Mouse (Mus musculus) midbrain, embryonic 15.5 days (tissue): ENCODE data around the gene Pycr1. TPM values are rescaled to one million over a fixed set of nuclear protein-coding genes. Genes with fewer than 3 reads are reported as not detected.

Experiments
- ATAC-seq: fragments of 200-750 bp; cut with Nextera tagmentation; replicated peaks from 2 replicates; pipeline ENCODE4 v1.8.0; 2017; ENCODE audit warnings: moderate TSS enrichment
- H3K27ac ChIP-seq: fragments of 300-500 bp; sonication (generic); 2 replicates; pipeline ENCODE4 v1.5.1; 2015; ENCODE audit warnings: mild to moderate bottlenecking, inconsistent platforms
- H3K27me3 ChIP-seq: fragments of 300-500 bp; sonication (generic); replicated peaks from 2 replicates; pipeline ENCODE4 v1.6.1; 2015; ENCODE audit warnings: inconsistent platforms
- H3K36me3 ChIP-seq: fragments of 300-500 bp; sonication (generic); replicated peaks from 2 replicates; pipeline ENCODE4 v1.6.1; 2015; ENCODE audit warnings: inconsistent platforms
- H3K4me1 ChIP-seq: fragments of 300-500 bp; sonication (generic); 2 replicates; pipeline ENCODE4 v1.6.1; 2015; ENCODE audit warnings: inconsistent platforms
- H3K4me2 ChIP-seq: fragments of 300-500 bp; sonication (generic); 2 replicates; pipeline ENCODE4 v1.6.1; 2015; ENCODE audit warnings: inconsistent platforms, mild to moderate bottlenecking, moderate library complexity
- H3K4me3 ChIP-seq: fragments of 300-500 bp; sonication (generic); 2 replicates; pipeline ENCODE4 v1.5.1; 2015; ENCODE audit warnings: mild to moderate bottlenecking, inconsistent platforms
- H3K9ac ChIP-seq: fragments of 300-500 bp; sonication (generic); 2 replicates; pipeline ENCODE4 v1.6.1; 2015; ENCODE audit warnings: mild to moderate bottlenecking, inconsistent platforms
- H3K9me3 ChIP-seq: fragments of 300-500 bp; sonication (generic); 2 replicates; pipeline ENCODE4 v1.6.1; 2016; ENCODE audit warnings: inconsistent platforms
- WGBS: fragments of 180-500 bp; shearing (Covaris S2); methylation state at CpG from one replicate; pipeline ENCODE4 v1.1.7; 2015; ENCODE audit warnings: mixed read lengths; 5-methylcytosine and 5-hydroxymethylcytosine counted together
- polyA plus RNA-seq: library from polyadenylated mRNA; unstranded; fragments of >200 nt; fragmentation: Nextera tagmentation; extraction: Ambion mirVana; gene quantifications from 2 replicates; pipeline ENCODE4 v1.2.1, GENCODE M21; 2015

The Pycr1 gene
- polyA plus RNA-seq, 1 experiment from 2014 or later = 21.2 TPM

DNA sequence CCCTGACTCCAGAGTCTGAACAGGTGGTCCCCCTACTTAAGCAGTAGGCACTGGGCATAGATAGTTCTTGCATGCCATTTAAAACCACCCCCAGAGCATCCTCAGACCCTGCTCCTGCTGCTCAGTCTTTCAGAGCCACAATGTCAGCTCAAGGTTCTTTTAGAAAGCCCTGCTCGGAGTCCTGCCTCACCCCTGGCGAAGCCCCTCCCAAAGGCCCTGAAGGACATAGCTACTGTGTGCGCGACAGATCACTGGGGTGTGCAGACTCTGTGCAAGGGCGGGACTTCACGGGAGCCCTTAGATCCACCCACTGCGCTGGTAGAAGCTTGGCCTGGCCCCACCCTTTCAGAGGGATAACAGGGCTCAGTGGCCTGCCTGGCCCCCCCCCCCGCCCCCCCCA is 34.3 kb downstream of the Pycr1 start:
- Histone ChIP-seq H3K4me3 (no peak overlapping the region), H3K36me3 (peaks cover 28% of the 10 kb centered on the region; the same call in 1 of the 2 replicates), H3K4me2 (no peak overlapping the region), H3K9ac (no peak overlapping the region), H3K9me3 (no peaks in the 10 kb centered on the region), H3K27ac (no peak overlapping the region), H3K4me1 (peaks cover 10% of the 10 kb centered on the region), H3K27me3 (peaks cover 14% of the 10 kb centered on the region)
- ATAC-seq = no peak
- WGBS = 49% methylated on average over 8 of the region's 8 CpGs

DNA sequence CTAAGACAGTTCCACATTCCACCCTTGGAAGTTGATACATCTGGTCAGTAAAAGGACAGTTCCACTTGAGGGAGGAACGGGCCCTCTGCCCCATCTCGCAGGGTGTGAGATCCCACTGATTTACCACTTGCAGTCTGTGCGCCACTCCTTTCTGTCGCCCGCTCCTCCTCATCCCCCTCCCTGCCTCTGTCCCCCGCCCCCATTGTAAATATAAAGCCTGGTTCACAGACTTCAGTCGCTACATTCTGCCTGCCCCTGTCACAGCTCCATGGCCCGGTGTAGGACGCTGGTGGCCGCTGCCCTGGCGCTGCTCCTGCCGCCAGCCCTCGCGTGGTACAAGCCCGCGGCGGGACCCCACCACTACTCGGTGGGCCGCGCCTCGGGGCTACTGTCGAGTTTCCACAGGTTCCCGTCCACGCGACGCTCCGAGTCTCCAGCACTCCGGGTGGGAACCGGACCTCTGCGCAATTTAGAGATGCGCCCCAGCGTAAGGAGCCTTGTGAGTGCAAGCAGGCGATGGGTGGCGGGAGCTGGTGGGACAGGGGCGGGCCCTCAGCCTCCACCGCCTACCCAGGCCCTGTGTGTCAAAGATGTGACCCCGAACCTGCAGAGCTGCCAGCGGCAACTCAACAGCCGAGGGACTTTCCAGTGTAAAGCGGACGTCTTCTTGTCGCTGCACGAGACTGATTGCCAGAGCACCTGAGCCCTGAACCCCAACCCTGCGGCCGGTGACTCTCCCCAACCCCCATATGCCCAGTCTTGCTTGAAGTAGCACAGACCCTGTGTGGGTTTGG is 35.1 kb downstream of the Pycr1 start, which contains the start of gene Npb:
Npb (plus strand) TSS at position 237 of the 794 bp plus-strand sequence.
- ATAC-seq = no peak
- WGBS = 5% methylated on average over 45 of the region's 45 CpGs
- no peaks in the 10 kb centered on the region for H3K9me3 ChIP-seq
- H3K4me1 ChIP-seq = peaks cover 10% of the 10 kb centered on the region
- H3K27me3 ChIP-seq = peaks cover 14% of the 10 kb centered on the region
- no peak within 1 kb of the TSS for H3K9ac ChIP-seq
- peak within 1 kb of the TSS; percentile 36 for H3K4me2 ChIP-seq
- H3K4me3 ChIP-seq = no peak within 1 kb of the TSS
- no peak within 1 kb of the TSS for H3K27ac ChIP-seq
- H3K36me3 ChIP-seq = peaks cover 28% of the 10 kb centered on the region; the same call in 1 of the 2 replicates

DNA sequence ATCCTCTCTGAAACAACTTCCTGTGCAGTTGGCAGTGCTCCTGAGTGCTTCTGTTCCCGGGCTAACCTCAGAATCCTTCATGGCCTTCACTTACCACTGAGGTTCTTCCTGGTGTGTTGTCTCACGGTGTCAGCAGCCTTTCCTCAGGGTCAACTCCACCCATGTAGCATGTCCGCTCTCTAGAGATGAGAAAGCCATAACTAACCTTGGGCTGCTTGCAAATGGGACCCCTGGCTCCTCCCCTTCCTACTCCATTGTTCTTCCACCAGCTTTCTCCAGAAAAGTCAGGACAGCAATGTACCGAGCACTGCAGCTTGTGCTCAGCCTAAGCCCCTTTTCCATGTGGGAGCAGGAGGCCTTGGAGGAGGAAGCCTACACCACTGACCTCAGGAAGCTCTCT is 36.8 kb downstream of the Pycr1 start:
- Histone ChIP-seq H3K4me3 (no peak overlapping the region), H3K36me3 (peaks cover 38% of the 10 kb centered on the region; the same call in 1 of the 2 replicates)
- WGBS = 72% methylated on average over 4 of the region's 4 CpGs

DNA sequence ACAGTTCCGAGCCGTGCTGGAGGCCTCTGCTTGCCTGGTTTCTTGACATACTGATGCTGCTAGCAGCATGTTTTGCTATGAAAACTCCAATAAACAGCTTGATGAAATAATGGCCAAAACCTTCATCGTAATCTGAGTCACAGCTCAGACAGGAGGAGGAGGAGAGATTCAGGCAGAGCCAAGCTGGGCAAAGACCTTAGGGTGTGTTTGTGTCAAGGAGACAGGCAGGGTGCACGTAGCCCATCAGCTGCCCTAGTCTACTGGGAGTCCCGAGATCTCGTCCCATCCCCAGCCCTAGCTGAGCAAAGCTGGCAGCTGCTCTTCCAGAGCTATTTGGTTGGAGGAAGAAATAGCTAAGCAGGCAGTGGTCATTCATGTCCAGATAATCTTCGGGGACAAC is 37.9 kb downstream of the Pycr1 start:
- H3K9me3 ChIP-seq = no peaks in the 10 kb centered on the region
- no peak overlapping the region for H3K4me2 ChIP-seq
- H3K27me3 ChIP-seq = peaks cover 14% of the 10 kb centered on the region
- peaks cover 37% of the 10 kb centered on the region; the same call in 1 of the 2 replicates for H3K36me3 ChIP-seq
- WGBS = 88% methylated on average over 7 of the region's 7 CpGs
- no peak overlapping the region for H3K4me3 ChIP-seq
- H3K4me1 ChIP-seq = peaks cover 10% of the 10 kb centered on the region
- no peak for ATAC-seq
- no peak overlapping the region for H3K9ac ChIP-seq
- no peak overlapping the region for H3K27ac ChIP-seq

More for the DNA sequence above, 36.8 kb downstream of the Pycr1 start:
- H3K27me3 ChIP-seq = peaks cover 14% of the 10 kb centered on the region
- no peak for ATAC-seq
- H3K4me1 ChIP-seq = peaks cover 10% of the 10 kb centered on the region
- no peak overlapping the region for H3K9ac ChIP-seq
- H3K9me3 ChIP-seq = no peaks in the 10 kb centered on the region
- no peak overlapping the region for H3K4me2 ChIP-seq
- no peak overlapping the region for H3K27ac ChIP-seq

DNA sequence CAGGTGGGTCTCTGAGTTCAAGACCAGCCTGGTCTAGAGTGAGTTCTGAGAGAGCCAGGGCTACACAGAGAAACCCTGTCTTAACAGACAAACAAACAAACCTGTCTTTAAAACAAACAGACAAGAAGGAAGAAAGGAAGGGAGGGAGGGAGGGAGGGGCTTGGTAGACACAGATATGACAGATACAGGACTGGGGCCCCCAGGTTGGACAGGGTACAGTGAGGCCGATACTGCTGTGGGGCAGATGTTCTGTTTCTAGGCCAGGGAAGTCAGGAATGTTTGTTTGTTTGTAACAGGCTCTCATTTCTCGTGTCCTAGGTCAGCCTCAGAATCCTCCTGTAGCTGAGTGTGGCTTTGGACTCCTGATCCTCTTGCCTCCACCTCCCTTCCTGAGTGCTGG is 40.0 kb downstream of the Pycr1 start:
- no peak overlapping the region for H3K4me3 ChIP-seq
- no peak overlapping the region for H3K4me2 ChIP-seq
- WGBS = 78% methylated on average over 2 of the region's 2 CpGs
- H3K36me3 ChIP-seq = peaks cover 41% of the 10 kb centered on the region; the same call in 1 of the 2 replicates
- no peak overlapping the region for H3K9ac ChIP-seq
- H3K9me3 ChIP-seq = no peaks in the 10 kb centered on the region
- H3K4me1 ChIP-seq = peaks cover 17% of the 10 kb centered on the region
- no peak for ATAC-seq
- H3K27ac ChIP-seq = no peak overlapping the region
- H3K27me3 ChIP-seq = peaks cover 5% of the 10 kb centered on the region; the same call in 1 of the 2 replicates

DNA sequence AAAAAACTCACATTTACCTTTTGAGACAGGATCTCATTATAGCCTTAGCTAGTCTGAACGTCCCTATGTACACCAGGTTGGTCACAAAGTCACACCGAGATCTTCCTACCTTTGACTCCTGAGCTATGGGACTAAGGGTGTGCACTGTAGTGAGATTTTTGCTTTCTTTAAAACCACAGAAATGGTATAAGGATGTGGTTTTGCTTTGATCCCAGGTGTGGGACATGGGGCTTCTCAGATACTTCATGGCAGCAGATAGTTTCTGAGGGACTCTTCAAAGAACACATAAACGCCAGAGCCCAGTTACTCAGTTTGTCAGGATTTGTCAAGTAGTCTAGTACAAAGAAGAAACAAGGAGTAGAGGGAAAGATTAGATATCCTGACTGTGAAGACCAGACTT is 42.9 kb downstream of the Pycr1 start:
- Histone ChIP-seq H3K27ac (no peak overlapping the region), H3K9ac (no peak overlapping the region), H3K4me3 (no peak overlapping the region), H3K27me3 (no peaks in the 10 kb centered on the region), H3K9me3 (no peaks in the 10 kb centered on the region), H3K36me3 (peaks cover 41% of the 10 kb centered on the region), H3K4me2 (no peak overlapping the region), H3K4me1 (peaks cover 27% of the 10 kb centered on the region)
- WGBS = 94% methylated on average over 3 of the region's 3 CpGs
- ATAC-seq = no peak

DNA sequence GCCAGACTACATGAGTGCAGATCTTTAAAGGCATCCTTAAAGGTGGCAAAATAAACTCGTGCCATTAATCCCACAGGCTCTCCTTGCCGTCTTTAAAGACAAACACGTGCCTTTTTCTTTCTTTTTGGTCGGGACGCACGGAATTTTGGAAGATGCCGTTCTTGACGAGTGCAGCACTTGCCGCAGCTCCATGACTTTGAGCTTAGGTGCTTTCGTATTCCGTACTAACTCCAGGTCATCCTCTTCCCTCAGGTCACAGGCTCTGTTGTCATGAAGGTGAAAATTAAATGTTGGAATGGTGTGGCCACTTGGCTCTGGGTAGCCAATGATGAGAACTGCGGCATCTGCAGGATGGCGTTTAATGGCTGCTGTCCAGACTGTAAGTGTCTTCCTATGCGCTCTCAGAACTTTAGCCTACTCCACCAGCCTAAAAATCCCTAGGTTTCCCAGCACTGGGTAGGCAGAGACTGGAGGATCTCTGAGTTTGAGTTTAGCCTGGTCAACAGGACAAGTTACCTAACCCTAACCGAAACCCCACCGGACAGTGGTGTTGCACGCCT is 44.5 kb downstream of the Pycr1 start:
- 50% methylated on average over 17 of the region's 17 CpGs for WGBS
- peaks cover 42% of the 10 kb centered on the region for H3K36me3 ChIP-seq
- H3K27ac ChIP-seq = peak overlapping the region; percentile 91

DNA sequence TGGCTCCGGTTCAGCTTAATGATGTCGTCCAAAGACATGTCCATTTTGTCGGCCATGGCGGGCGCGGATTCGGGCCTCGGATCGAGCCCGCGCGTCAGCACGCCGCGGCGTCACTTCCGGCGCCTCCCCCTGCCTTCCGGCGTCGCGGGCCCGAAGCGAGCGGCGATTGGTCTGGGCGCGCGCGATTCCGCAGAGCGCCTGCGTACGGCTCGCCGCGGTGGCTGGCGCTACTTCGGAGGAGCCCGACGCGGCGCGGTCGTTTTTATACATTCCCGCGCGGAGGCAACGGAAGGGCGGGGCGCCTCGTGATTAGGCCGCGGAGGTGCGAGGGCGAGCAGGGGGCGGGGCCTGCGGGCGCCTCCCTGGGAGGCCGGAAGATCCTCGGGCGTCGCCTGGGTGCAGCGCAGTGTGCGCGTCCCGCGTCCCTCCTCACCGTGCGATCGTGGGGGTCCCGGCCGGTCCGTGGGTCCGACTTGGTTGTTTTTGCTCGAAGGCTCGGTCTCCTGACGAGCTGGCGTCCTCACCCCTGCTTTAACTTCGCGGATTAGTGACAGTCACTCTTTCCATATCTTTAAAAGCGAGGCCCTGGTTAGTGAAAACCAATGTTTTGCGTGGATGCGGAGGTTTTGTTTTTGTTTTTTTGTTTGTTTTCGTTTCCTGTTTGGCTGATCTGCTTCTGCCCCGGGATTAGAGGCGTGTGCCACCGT is 45.1 kb downstream of the Pycr1 start, which contains the start of the genes Alyref and Anapc11:
Alyref (minus strand) TSS at position 83 of the 707 bp plus-strand sequence.
Anapc11 (plus strand) TSS at position 139 of the 707 bp plus-strand sequence.
- Histone ChIP-seq H3K9me3 (no peaks in the 10 kb centered on the region), H3K27me3 (no peaks in the 10 kb centered on the region), H3K4me1 (peaks cover 27% of the 10 kb centered on the region), H3K4me3 (peak within 1 kb of the TSS; percentile 92), H3K4me2 (peak within 1 kb of the TSS; percentile 92), H3K27ac (peak within 1 kb of the TSS; percentile 91), H3K36me3 (peaks cover 48% of the 10 kb centered on the region), H3K9ac (peak within 1 kb of the TSS; percentile 90)
- WGBS = under 1% methylated on average over 82 of the region's 88 CpGs
- peak; percentile 97 for ATAC-seq

More for the DNA sequence above, 44.5 kb downstream of the Pycr1 start:
- peak overlapping the region; percentile 86 for H3K4me2 ChIP-seq
- peaks cover 27% of the 10 kb centered on the region for H3K4me1 ChIP-seq
- ATAC-seq = peak; percentile 10; the same call in 1 of the 2 replicates
- no peaks in the 10 kb centered on the region for H3K9me3 ChIP-seq
- H3K4me3 ChIP-seq = peak overlapping the region; percentile 92
- peak overlapping the region; percentile 75 for H3K9ac ChIP-seq
- no peaks in the 10 kb centered on the region for H3K27me3 ChIP-seq

DNA sequence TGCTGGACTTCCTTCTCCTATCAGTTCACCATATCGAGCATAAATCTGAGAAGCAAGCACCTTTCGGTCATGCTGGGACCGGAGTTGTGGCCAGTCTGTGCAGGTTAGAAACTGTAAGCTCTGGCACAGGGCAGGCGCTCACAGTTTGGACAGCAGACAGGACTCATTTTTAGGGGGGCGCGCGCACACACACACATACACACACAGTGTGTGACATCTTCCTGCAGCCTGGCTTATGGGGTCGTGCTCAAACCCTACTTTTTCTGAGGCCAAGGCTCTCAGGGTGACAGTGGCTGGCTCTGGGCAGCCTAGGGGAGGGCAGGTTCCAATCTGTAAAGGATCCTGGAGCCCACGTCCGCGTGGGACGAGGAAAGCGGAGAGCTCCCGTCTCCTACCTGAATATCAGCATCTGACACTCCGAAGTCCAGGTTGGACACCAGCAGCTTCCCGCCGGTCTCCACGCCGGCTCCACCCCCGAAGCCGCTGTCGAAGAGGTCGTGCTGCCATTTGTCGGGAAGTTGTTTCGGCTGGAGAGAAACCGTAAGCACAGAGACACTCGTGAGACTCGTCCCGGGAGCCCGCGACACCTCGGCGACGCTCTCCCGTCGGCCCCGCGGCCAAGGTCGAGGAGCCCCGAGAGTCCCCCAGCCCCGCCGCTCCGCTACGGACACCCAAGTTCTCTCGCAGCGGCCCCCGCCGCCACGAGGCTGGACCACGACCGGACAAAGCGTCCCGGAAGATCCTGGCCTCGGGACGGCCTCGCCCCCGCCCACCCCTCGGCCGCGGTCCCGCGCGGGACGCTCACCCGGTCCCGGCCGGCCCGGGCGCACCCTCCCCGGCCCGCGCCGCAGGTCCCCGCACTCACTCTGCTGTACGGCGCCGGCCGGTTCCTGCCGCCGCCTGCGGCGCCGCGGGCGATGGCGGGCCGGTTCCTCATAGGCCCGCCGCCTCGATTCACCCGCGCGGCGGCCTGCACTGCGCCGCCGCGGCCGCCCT is 46.0 kb downstream of the Pycr1 start:
- H3K36me3 ChIP-seq = peaks cover 50% of the 10 kb centered on the region
- peak overlapping the region; percentile 90 for H3K9ac ChIP-seq
- no peaks in the 10 kb centered on the region for H3K27me3 ChIP-seq
- H3K9me3 ChIP-seq = no peaks in the 10 kb centered on the region
- peak overlapping the region; percentile 92 for H3K4me3 ChIP-seq
- H3K27ac ChIP-seq = peak overlapping the region; percentile 91
- peak; percentile 72; the same call in 1 of the 2 replicates for ATAC-seq
- peaks cover 27% of the 10 kb centered on the region for H3K4me1 ChIP-seq
- 6% methylated on average over 75 of the region's 99 CpGs for WGBS
- peak overlapping the region; percentile 92 for H3K4me2 ChIP-seq

DNA sequence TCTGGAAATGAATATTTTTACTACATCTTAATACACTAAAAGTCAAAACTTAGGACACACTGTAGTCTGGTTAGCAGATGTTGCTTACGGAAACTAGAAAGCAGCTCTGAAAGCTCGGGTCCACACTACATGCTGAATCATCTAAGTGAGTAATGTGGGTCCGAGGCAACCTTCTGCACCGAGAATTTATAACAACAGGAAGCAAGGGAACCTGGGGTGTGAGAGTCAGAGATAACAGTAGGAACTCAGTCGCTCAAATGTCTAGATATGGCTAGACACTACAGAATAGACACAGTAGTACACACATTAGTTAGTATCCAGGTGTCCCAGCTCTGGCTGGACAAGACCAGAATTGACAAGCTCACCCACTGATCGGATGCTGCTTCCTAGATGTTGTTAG is 55.0 kb downstream of the Pycr1 start:
- no peaks in the 10 kb centered on the region for H3K9me3 ChIP-seq
- H3K4me1 ChIP-seq = no peaks in the 10 kb centered on the region
- no peaks in the 10 kb centered on the region for H3K27me3 ChIP-seq
- 95% methylated on average over 6 of the region's 6 CpGs for WGBS
- no peak overlapping the region for H3K27ac ChIP-seq
- no peak overlapping the region for H3K4me2 ChIP-seq
- no peak overlapping the region for H3K9ac ChIP-seq
- peaks cover 53% of the 10 kb centered on the region for H3K36me3 ChIP-seq
- no peak for ATAC-seq
- no peak overlapping the region for H3K4me3 ChIP-seq
